Mouse (Mus musculus): ENCODE measurements at regions not wholly inside any gene's neighbourhood (a gene's known extent, or its start where the extent isn't known, plus 50 kb on each side); places are given as distances from the start of the nearest gene placed in this dataset.

DNA sequence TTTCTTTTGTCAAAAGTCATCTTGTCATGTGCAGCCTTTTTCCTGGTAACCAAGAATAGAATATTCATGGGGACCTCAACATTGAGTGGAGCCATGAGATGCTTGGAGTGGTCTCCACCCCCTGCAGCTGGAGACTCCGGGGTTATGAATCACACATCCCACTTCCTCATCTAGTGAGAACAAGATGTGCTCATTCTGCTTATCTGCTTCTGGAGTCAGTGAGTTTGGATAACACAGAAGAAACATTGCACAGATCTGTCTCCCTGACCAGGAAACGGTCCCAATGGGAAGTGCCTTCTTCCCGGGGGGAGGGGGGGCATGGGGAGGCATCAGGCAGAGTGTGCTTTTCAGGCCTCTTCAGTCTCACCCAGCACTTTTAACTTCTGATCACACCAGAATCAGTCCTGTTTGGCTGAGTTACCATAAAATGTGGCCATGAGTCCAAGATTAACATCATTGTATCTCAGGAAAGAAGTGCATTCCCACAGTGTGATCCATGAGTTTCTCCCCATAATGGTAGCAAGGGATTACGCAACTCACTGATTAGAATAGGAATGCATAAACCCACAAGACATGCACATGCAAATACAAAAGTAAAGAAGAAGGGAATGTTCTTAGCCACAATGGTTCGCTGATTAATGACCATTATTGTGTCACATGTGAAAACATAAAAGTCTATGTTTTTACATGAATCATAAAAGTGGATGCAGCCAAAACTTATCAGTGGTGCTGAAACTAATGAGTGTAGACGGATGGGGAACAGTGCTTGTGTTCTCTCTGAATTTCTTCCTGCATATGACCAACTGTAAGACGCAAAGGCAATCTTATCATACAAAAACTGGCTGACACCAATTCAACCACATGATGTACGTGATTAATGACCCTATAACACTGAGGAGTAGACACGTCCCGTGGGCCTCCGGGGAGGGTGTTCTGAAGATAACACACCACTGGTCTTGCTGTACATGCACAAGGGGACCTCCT is 393.8 kb upstream of the Mmadhc start:
- no peak overlapping the region for H3K4me3 ChIP-seq (ENCODE audit: low read depth, low read length)
- H3K27ac ChIP-seq (ENCODE audit: insufficient read depth, low read depth, low read length) = no peak overlapping the region
- H3K36me3 ChIP-seq (ENCODE audit: control insufficient read depth, insufficient read depth, low read length) = no peaks in the 10 kb centered on the region
- no peaks in the 10 kb centered on the region for H3K27me3 ChIP-seq (ENCODE audit: control insufficient read depth, insufficient read depth, low read length)
- WGBS = 66% methylated on average over 11 of the region's 11 CpGs
- TF ChIP-seq CTCF (IDR thresholded peaks at IDR 0.05; ENCODE audit: extremely low read depth, insufficient read length, insufficient replicate concordance, low read depth, low read length) (no peak), POLR2A (IDR thresholded peaks at IDR 0.05; ENCODE audit: low read depth, low read length) (no peak)
- no peaks in the 10 kb centered on the region for H3K4me1 ChIP-seq (ENCODE audit: control insufficient read depth, insufficient read depth, insufficient read length, low read length)

- no peak for TF ChIP-seq POLR2A (IDR thresholded peaks at IDR 0.05; ENCODE audit: low read depth, low read length)
- TF ChIP-seq CTCF (IDR thresholded peaks at IDR 0.05; ENCODE audit: extremely low read depth, insufficient read length, insufficient replicate concordance, low read depth, low read length) = no peak
- Histone ChIP-seq H3K36me3 (ENCODE audit: control insufficient read depth, insufficient read depth, low read length) (no peaks in the 10 kb centered on the region), H3K4me3 (ENCODE audit: low read depth, low read length) (no peak overlapping the region), H3K27ac (ENCODE audit: insufficient read depth, low read depth, low read length) (no peak overlapping the region), H3K27me3 (ENCODE audit: control insufficient read depth, insufficient read depth, low read length) (no peaks in the 10 kb centered on the region), H3K4me1 (ENCODE audit: control insufficient read depth, insufficient read depth, insufficient read length, low read length) (no peaks in the 10 kb centered on the region)
- WGBS = 79% methylated on average over 10 of the region's 10 CpGs
These were observed 391.1 kb upstream of the Mmadhc start for GRCm38 (mm10) chr2:50687672-50688151.

DNA sequence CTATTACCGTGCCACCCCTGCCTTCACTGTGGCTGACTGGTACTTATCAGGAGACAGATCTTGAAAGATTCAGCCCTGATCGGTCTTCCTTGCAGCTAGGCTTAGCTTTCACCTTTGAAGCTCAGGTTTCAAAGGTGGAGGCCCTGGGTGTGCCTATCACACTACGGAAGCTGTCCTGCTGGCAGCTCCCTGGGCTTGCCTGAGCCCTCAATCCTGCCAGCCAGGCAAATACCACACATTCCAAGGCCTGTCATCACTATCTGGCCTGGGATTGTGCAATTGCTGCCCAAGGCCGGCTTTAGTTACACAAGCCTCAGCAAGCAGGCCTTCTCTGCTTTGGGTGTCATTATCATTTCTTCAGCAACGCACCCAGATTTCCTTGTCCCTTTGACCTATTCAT is 390.6 kb upstream of the Mmadhc start:
- no peaks in the 10 kb centered on the region for H3K4me1 ChIP-seq (ENCODE audit: control insufficient read depth, insufficient read depth, insufficient read length, low read length)
- no peaks in the 10 kb centered on the region for H3K27me3 ChIP-seq (ENCODE audit: control insufficient read depth, insufficient read depth, low read length)
- 41% methylated on average over 5 of the region's 5 CpGs for WGBS
- H3K27ac ChIP-seq (ENCODE audit: insufficient read depth, low read depth, low read length) = no peak overlapping the region
- no peaks in the 10 kb centered on the region for H3K36me3 ChIP-seq (ENCODE audit: control insufficient read depth, insufficient read depth, low read length)
- no peak overlapping the region for H3K4me3 ChIP-seq (ENCODE audit: low read depth, low read length)
- TF ChIP-seq CTCF (IDR thresholded peaks at IDR 0.05; ENCODE audit: extremely low read depth, insufficient read length, insufficient replicate concordance, low read depth, low read length) = no peak
- no peak for TF ChIP-seq POLR2A (IDR thresholded peaks at IDR 0.05; ENCODE audit: low read depth, low read length)

- H3K27ac ChIP-seq (ENCODE audit: insufficient read depth, low read depth, low read length) = no peak overlapping the region
- H3K27me3 ChIP-seq (ENCODE audit: control insufficient read depth, insufficient read depth, low read length) = no peaks in the 10 kb centered on the region
- TF ChIP-seq CTCF (IDR thresholded peaks at IDR 0.05; ENCODE audit: extremely low read depth, insufficient read length, insufficient replicate concordance, low read depth, low read length) (no peak), POLR2A (IDR thresholded peaks at IDR 0.05; ENCODE audit: low read depth, low read length) (no peak)
- H3K4me1 ChIP-seq (ENCODE audit: control insufficient read depth, insufficient read depth, insufficient read length, low read length) = no peaks in the 10 kb centered on the region
- 83% methylated on average over 1 of the region's 1 CpGs for WGBS
- no peak overlapping the region for H3K4me3 ChIP-seq (ENCODE audit: low read depth, low read length)
- H3K36me3 ChIP-seq (ENCODE audit: control insufficient read depth, insufficient read depth, low read length) = no peaks in the 10 kb centered on the region
These were observed 380.9 kb upstream of the Mmadhc start for GRCm38 (mm10) chr2:50677456-50677855.

DNA sequence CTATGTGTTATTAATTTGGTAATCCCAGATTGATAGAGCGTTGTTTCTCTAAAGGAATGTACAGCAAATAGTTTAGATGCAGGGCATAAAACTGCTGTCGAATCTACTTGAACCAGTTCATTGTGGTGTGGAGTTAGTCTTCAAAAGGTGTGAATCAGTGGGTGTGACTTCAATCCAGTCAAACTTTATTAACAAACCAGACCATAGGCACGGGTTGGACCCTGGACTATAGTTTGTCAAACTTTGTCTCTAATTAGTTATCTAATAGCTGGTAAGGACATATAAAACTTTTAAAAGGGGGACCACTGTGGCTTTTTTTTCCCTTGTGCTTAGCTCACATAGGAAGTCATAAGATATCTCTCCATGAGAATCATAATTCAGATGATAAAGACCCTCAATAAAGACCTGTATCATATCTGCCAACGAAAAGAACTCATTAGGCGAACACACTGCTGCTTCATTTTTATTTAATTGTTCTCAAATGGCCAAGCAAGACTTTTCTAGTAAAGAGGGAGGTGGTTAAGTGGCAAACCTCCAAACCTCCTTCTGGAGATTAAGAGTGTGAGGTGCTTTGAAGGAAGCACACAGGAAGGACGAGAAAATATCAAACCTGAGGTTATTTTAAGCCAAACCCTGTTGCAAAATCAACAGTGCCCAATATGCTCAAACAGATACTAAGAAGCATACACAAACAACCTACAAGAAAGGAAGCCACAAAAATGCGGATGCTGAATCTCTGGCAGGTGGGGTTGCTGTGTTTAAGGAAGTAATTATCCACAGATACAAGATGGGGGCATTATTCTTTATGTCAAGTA is 379.3 kb upstream of the Mmadhc start:
- 71% methylated on average over 7 of the region's 7 CpGs for WGBS
- no peaks in the 10 kb centered on the region for H3K36me3 ChIP-seq (ENCODE audit: control insufficient read depth, insufficient read depth, low read length)

DNA sequence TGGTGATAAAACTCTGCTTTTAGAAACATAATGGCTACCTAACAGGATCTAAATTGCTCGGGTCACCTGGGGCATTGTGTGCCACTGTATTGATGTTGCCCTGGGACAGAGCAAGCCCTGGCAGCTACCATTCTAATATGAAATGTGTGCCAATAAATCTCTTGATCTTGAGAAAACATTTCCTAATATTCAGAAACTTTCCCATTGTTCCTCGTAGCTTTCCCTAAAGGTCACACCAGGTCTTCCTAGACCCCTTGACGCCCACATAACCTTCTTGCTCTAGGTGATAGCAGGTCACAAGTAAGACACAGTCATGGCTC is 378.2 kb upstream of the Mmadhc start:
- TF ChIP-seq CTCF (IDR thresholded peaks at IDR 0.05; ENCODE audit: extremely low read depth, insufficient read length, insufficient replicate concordance, low read depth, low read length) = no peak
- no peak for TF ChIP-seq POLR2A (IDR thresholded peaks at IDR 0.05; ENCODE audit: low read depth, low read length)
- H3K27me3 ChIP-seq (ENCODE audit: control insufficient read depth, insufficient read depth, low read length) = no peaks in the 10 kb centered on the region
- no peak overlapping the region for H3K27ac ChIP-seq (ENCODE audit: insufficient read depth, low read depth, low read length)
- 71% methylated on average over 3 of the region's 3 CpGs for WGBS
- no peak overlapping the region for H3K4me3 ChIP-seq (ENCODE audit: low read depth, low read length)
- no peaks in the 10 kb centered on the region for H3K4me1 ChIP-seq (ENCODE audit: control insufficient read depth, insufficient read depth, insufficient read length, low read length)
- no peaks in the 10 kb centered on the region for H3K36me3 ChIP-seq (ENCODE audit: control insufficient read depth, insufficient read depth, low read length)

More for the DNA sequence above, 379.3 kb upstream of the Mmadhc start:
- Histone ChIP-seq H3K27ac (ENCODE audit: insufficient read depth, low read depth, low read length) (no peak overlapping the region), H3K4me3 (ENCODE audit: low read depth, low read length) (no peak overlapping the region), H3K27me3 (ENCODE audit: control insufficient read depth, insufficient read depth, low read length) (no peaks in the 10 kb centered on the region), H3K4me1 (ENCODE audit: control insufficient read depth, insufficient read depth, insufficient read length, low read length) (no peaks in the 10 kb centered on the region)
- no peak for TF ChIP-seq POLR2A (IDR thresholded peaks at IDR 0.05; ENCODE audit: low read depth, low read length)
- TF ChIP-seq CTCF (IDR thresholded peaks at IDR 0.05; ENCODE audit: extremely low read depth, insufficient read length, insufficient replicate concordance, low read depth, low read length) = no peak

Measured in small intestine, adult 2 months (tissue).